Mouse (Mus musculus) olfactory bulb, adult 2 months (tissue): ENCODE measurements around the gene Ctbp1. TPM values are rescaled to one million over a fixed set of nuclear protein-coding genes. Genes with fewer than 3 reads are reported as not detected.

Experiments used
- H3K27ac ChIP-seq: fragments of 200-500 bp; 2 replicates; pipeline ENCODE4 v1.5.1; 2012; ENCODE audit warnings: low read depth, low read length; ENCODE audit not compliant: insufficient read depth
- H3K4me1 ChIP-seq: fragments of 200-500 bp; 2 replicates; pipeline ENCODE4 v1.6.1; 2012; ENCODE audit warnings: low read length; ENCODE audit not compliant: control insufficient read depth, insufficient read depth
- H3K4me3 ChIP-seq: fragments of 200-500 bp; 2 replicates; pipeline ENCODE4 v1.5.1; 2012; ENCODE audit warnings: mild to moderate bottlenecking, low read depth, low read length, moderate library complexity; ENCODE audit not compliant: insufficient read depth
- CTCF ChIP-seq: fragments of 200-500 bp; IDR thresholded peaks from 2 replicates; pipeline ENCODE4 v1.5.1; 2012; ENCODE audit warnings: low read depth, mild to moderate bottlenecking, low read length, moderate library complexity; ENCODE audit not compliant: insufficient read depth
- POLR2A ChIP-seq: fragments of 200-500 bp; IDR thresholded peaks from 2 replicates; pipeline ENCODE4 v1.6.1; 2012; ENCODE audit warnings: mild to moderate bottlenecking, low read depth, low read length, moderate library complexity; ENCODE audit not compliant: insufficient read depth
- WGBS: fragments of 180-500 bp; shearing (Covaris S2); methylation state at CpG from one replicate; pipeline ENCODE4 v1.1.7; 2018; 5-methylcytosine and 5-hydroxymethylcytosine counted together
- polyA plus RNA-seq: library from polyadenylated mRNA; stranded (reverse); fragments of >200 nt; gene quantifications from 2 replicates; pipeline ENCODE4 v1.2.4, GENCODE M21; 2012; ENCODE audit warnings: low replicate concordance; ENCODE audit not compliant: missing spikeins, insufficient read depth, insufficient read length

Gene Ctbp1
- polyA plus RNA-seq, 1 experiment = not detected

GRCm38 (mm10) chr5:33218746-33219449 lies 55.9 kb downstream of the Ctbp1 start:
- Histone ChIP-seq H3K4me1 (peaks cover 33% of the 10 kb centered on the region), H3K4me3 (no peak overlapping the region), H3K27ac (no peak overlapping the region)
- TF ChIP-seq POLR2A (no peak), CTCF (no peak)
- WGBS = 71% methylated on average over 20 of the region's 20 CpGs

GRCm38 (mm10) chr5:33218081-33218480 lies 56.7 kb downstream of the Ctbp1 start, which contains the start of gene Spon2:
Gene Spon2, minus strand, starts transcription at chr5:33218455.
- H3K4me3 ChIP-seq = no peak within 1 kb of the TSS
- no peak for TF ChIP-seq CTCF
- no peak for TF ChIP-seq POLR2A
- 23% methylated on average over 5 of the region's 5 CpGs for WGBS
- H3K4me1 ChIP-seq = peaks cover 33% of the 10 kb centered on the region
- H3K27ac ChIP-seq = no peak within 1 kb of the TSS

DNA sequence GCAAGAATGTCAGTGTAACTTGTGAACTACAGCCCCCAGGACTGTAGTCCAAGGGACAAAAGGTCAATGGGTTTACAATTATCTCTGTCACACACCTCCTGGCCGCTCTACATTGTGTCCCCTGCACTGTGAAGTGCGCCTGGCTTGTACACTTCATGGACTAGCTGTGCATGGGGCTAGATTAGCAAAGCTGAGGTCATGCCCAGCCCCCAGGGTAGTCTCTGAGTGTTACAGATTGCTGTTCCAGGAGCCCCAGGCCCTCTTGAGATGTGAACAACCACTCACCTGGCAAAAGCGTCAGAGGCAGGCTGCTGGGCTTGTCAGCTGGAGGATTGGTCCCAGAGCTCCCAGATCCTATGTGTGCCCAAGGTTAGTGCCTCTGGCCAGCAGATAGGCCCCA lies 57.1 kb downstream of the Ctbp1 start:
- H3K4me3 ChIP-seq = no peak overlapping the region
- WGBS = 82% methylated on average over 3 of the region's 3 CpGs
- H3K27ac ChIP-seq = no peak overlapping the region
- peaks cover 33% of the 10 kb centered on the region for H3K4me1 ChIP-seq
- TF ChIP-seq CTCF (no peak), POLR2A (no peak)

DNA sequence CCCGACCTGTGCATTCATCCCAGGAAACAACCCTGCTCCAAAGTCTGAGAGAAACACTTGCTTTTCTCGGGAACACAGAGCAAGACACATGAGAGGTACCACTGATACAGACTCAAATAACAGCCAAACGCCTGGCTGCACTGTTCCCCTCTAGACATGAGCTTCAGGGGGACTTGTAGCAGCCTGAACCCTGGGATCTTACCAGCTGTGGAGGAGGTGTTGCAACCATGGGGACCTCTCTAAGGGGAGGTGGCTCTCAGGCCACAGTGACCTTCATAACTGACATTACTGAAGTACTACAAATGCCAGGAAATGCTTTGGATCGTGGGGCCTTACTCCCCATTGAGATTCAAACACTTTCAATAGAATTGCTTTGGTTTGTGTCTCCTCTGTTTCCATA lies 60.1 kb downstream of the Ctbp1 start:
- Histone ChIP-seq H3K4me1 (peaks cover 18% of the 10 kb centered on the region), H3K27ac (no peak overlapping the region), H3K4me3 (no peak overlapping the region)
- TF ChIP-seq CTCF (no peak), POLR2A (no peak)
- 78% methylated on average over 4 of the region's 4 CpGs for WGBS

DNA sequence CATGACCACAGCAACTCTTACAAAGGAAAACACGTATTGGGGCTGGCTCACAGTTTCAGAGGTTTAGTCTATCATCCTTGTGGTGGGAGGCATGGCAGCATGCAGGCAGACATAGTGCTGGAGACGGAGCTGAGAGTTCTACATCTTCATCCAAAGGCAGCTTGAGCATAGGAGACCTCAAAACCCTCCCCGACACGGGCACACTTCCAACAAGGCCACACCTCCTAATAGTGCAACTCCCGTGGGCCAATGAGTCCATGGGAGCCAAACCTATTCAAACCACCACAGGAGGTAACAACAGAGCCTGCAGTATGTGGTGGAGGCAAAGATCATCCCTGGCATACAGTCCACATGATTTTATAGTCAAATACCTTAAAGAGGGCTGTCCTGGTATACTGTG lies 63.5 kb downstream of the Ctbp1 start:
- WGBS = 74% methylated on average over 5 of the region's 5 CpGs
- TF ChIP-seq CTCF (no peak), POLR2A (no peak)
- Histone ChIP-seq H3K4me1 (no peaks in the 10 kb centered on the region), H3K27ac (no peak overlapping the region), H3K4me3 (no peak overlapping the region)

GRCm38 (mm10) chr5:33210515-33210914 lies 64.3 kb downstream of the Ctbp1 start:
- TF ChIP-seq CTCF (no peak), POLR2A (no peak)
- Histone ChIP-seq H3K4me3 (no peak overlapping the region), H3K4me1 (no peaks in the 10 kb centered on the region), H3K27ac (no peak overlapping the region)
- WGBS = 66% methylated on average over 3 of the region's 3 CpGs

GRCm38 (mm10) chr5:33208533-33209245 lies 66.1 kb downstream of the Ctbp1 start:
- no peak overlapping the region for H3K4me3 ChIP-seq
- no peak overlapping the region for H3K27ac ChIP-seq
- H3K4me1 ChIP-seq = no peaks in the 10 kb centered on the region
- no peak for TF ChIP-seq CTCF
- TF ChIP-seq POLR2A = no peak
- 82% methylated on average over 14 of the region's 14 CpGs for WGBS

DNA sequence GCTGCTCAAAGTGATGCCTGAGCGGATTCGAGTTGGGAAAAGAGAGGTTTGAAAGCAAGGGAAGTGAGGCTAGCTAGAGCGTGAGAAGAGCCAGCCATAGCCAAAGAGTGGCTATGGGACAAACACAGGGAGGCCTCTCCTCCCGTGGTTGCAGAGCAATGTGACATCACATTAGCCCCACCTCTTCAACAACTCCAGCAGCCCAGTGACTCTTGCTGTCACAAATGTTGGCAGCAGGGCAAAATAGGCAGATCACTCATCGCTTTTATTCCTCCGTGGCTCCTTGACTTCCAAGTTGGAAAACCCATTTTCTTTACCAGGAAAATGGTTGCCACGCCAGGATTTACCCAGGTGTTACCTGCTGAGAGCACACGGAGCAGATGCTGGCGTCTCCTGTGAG lies 67.7 kb downstream of the Ctbp1 start:
- Histone ChIP-seq H3K4me1 (no peaks in the 10 kb centered on the region), H3K4me3 (no peak overlapping the region), H3K27ac (no peak overlapping the region)
- TF ChIP-seq CTCF (no peak), POLR2A (no peak)
- 60% methylated on average over 9 of the region's 9 CpGs for WGBS

- WGBS = 96% methylated on average over 7 of the region's 7 CpGs
- Histone ChIP-seq H3K27ac (no peak overlapping the region), H3K4me1 (no peaks in the 10 kb centered on the region), H3K4me3 (no peak overlapping the region)
- no peak for TF ChIP-seq CTCF
Observed at GRCm38 (mm10) chr5:33206328-33206727, 68.5 kb downstream of the Ctbp1 start.
